Mouse (Mus musculus) ES-E14 (cell line): Measurements from ENCODE around the gene Klhl28.

Experiments
- CHD2 ChIP-seq: IDR thresholded peaks from 2 replicates; pipeline ENCODE4 v1.6.1; 2014; ENCODE audit warnings: mild to moderate bottlenecking, low read depth, low read length, inconsistent platforms
- HCFC1 ChIP-seq: IDR thresholded peaks from 2 replicates; pipeline ENCODE4 v1.6.1; 2012; ENCODE audit warnings: low read length, inconsistent platforms, borderline replicate concordance; ENCODE audit not compliant: insufficient read depth
- MAFK ChIP-seq: IDR thresholded peaks from 2 replicates; pipeline ENCODE4 v1.6.1; 2014; ENCODE audit warnings: mild to moderate bottlenecking, low read depth, low read length, inconsistent platforms; ENCODE audit not compliant: insufficient read depth
- ZC3H11A ChIP-seq: IDR thresholded peaks from 2 replicates; pipeline ENCODE4 v1.6.1; 2012; ENCODE audit warnings: low read depth, mild to moderate bottlenecking, inconsistent platforms, low read length, borderline replicate concordance
- ZNF384 ChIP-seq: IDR thresholded peaks from 2 replicates; pipeline ENCODE4 v1.6.1; 2012; ENCODE audit warnings: low read depth, low read length, inconsistent platforms

- TF ChIP-seq MAFK (no peak), HCFC1 (no peak), ZNF384 (no peak), ZC3H11A (no peak), CHD2 (no peak)
Observed at GRCm38 (mm10) chr12:64975558-64975957, 10.2 kb upstream of the Klhl28 start.
